Mouse (Mus musculus) T-helper 17 cell (primary cell): ENCODE data around the gene Il25.

ENCODE experiments used
- in situ Hi-C, 2 experiments: fragments of 300-600 bp; cut with MboI, MseI; formaldehyde crosslinking; loops; 1 replicate in 1 of 2; 2 replicates in 1 of 2; pipeline ENCODE4 v1.15.1; 2025; ENCODE audit warnings: high pct_unique_total_duplicates in 2 of 2

Il25 gene

GRCm38 (mm10) chr14:54932645-54933150, at the start of gene Il25:
Gene Il25 (plus strand): TSS chr14:54932695.
- in situ Hi-C loops, result no loop called here

- in situ Hi-C loops, result no loop called here
These were observed 49.1 kb upstream of the Il25 start, which contains the start of the genes Bcl2l2 and Gm20521 for GRCm38 (mm10) chr14:54883154-54884021. Gene Bcl2l2 (plus strand): TSS chr14:54883377. Gene Gm20521 (plus strand): TSS chr14:54883441.

- in situ Hi-C loops, result no loop called here
These were observed 48.3 kb upstream of the Il25 start for GRCm38 (mm10) chr14:54884022-54884712.

- in situ Hi-C loops, result no loop called here
These were observed 47.2 kb upstream of the Il25 start for GRCm38 (mm10) chr14:54885309-54885708.

- in situ Hi-C loops, result no loop called here
These were observed 40.3 kb upstream of the Il25 start, which contains the start of gene Pabpn1 for GRCm38 (mm10) chr14:54892200-54892599. Gene Pabpn1 (plus strand): TSS chr14:54892500.

GRCm38 (mm10) chr14:54893651-54894181, 38.8 kb upstream of the Il25 start:
- in situ Hi-C loops, result no loop called here

GRCm38 (mm10) chr14:54894296-54895151, 38.0 kb upstream of the Il25 start:
- in situ Hi-C loops, result no loop called here

- in situ Hi-C loops, result no loop called here
These were observed 35.0 kb upstream of the Il25 start for GRCm38 (mm10) chr14:54897445-54897844.

- in situ Hi-C loops, result loop anchor here in 1 of 2 experiments (25.0 kb wide), 1 partner anchor 1962 kb away; no protein-coding TSS in a partner anchor
These were observed 32.1 kb upstream of the Il25 start for GRCm38 (mm10) chr14:54900383-54900782.

- in situ Hi-C loops, result loop anchor here in 1 of 2 experiments (25.0 kb wide), 1 partner anchor 1959 kb away; no protein-coding TSS in a partner anchor
These were observed 28.9 kb upstream of the Il25 start for GRCm38 (mm10) chr14:54903641-54904040.

GRCm38 (mm10) chr14:54908682-54909081, 23.8 kb upstream of the Il25 start:
- in situ Hi-C loops, result loop anchor here in 1 of 2 experiments (25.0 kb wide), 1 partner anchor 1954 kb away; no protein-coding TSS in a partner anchor

- in situ Hi-C loops, result loop anchor here in 1 of 2 experiments (25.0 kb wide), 1 partner anchor 1950 kb away; no protein-coding TSS in a partner anchor
These were observed 20.2 kb upstream of the Il25 start for GRCm38 (mm10) chr14:54912109-54912850.

GRCm38 (mm10) chr14:54912886-54913285, 19.6 kb upstream of the Il25 start, which contains the start of gene Slc22a17:
Gene Slc22a17 (minus strand): TSS chr14:54913132.
- in situ Hi-C loops, result loop anchor here in 1 of 2 experiments (25.0 kb wide), 1 partner anchor 1949 kb away; no protein-coding TSS in a partner anchor

GRCm38 (mm10) chr14:54913343-54913742, 19.2 kb upstream of the Il25 start:
- in situ Hi-C loops, result loop anchor here in 1 of 2 experiments (25.0 kb wide), 1 partner anchor 1949 kb away; no protein-coding TSS in a partner anchor

GRCm38 (mm10) chr14:54920076-54920685, 12.3 kb upstream of the Il25 start:
- in situ Hi-C loops, result loop anchor here in 1 of 2 experiments (25.0 kb wide), 1 partner anchor 1942 kb away; no protein-coding TSS in a partner anchor

- in situ Hi-C loops, result loop anchor here in 1 of 2 experiments (25.0 kb wide), 1 partner anchor 1938 kb away; no protein-coding TSS in a partner anchor
These were observed 7.7 kb upstream of the Il25 start for GRCm38 (mm10) chr14:54924641-54925348.

- in situ Hi-C loops, result no loop called here
These were observed 6.8 kb upstream of the Il25 start, which contains the start of gene Efs for GRCm38 (mm10) chr14:54925349-54926342. Gene Efs (minus strand): TSS chr14:54926126.
